Mouse (Mus musculus) CH12F3 (cell line): ENCODE data around the gene Ly86.

ENCODE experiments used
- in situ Hi-C: fragments of 300-500 bp; cut with MboI; formaldehyde crosslinking; loops from 2 replicates; pipeline ENCODE4 v1.14.3; 2020; ENCODE audit warnings: low sequenced_read_pairs

Gene Ly86

GRCm38 (mm10) chr13:37344909-37345772 lies at the start of gene Ly86:
Ly86 (plus strand) TSS chr13:37345208.
- in situ Hi-C loops = no loop called here

DNA sequence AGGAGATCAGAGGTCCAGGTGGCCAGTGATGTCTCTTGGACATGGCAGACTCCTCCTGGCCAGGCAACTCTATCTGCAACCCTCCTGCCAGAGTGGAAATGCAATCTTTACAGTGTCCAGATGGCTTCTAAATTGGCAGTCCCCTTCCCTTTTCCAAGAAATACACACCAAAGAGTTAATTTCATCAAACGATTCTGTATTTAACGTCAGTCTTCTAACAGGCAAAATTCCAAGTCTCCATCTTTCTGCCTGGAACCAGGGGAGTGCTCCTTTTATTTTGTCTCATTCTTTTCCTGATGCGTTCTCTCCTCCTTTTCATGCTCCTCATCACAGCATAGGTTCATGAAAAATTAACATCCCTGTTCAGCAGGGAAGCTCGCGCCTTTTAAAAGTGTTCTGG lies 47.1 kb upstream of the Ly86 start:
- in situ Hi-C loops = no loop called here

DNA sequence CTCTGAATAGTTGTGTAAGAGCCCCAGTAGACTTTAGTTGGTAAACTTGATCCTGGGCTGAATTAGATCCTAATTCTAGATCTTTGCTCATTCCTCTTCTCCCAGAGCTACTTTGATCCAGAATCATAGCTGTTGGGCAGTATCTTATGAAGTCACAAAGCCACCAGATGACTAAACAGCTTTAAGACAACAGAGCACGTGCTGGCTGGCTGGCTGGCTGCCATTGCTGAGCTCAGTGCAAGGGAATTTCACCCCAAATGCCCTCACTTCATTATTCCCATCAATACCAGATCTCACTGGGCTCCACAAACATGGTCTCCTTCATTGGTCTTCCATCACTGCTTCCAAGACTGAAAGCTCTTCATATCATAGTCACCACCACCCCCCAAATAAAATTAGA lies 46.2 kb upstream of the Ly86 start:
- in situ Hi-C loops = no loop called here

DNA sequence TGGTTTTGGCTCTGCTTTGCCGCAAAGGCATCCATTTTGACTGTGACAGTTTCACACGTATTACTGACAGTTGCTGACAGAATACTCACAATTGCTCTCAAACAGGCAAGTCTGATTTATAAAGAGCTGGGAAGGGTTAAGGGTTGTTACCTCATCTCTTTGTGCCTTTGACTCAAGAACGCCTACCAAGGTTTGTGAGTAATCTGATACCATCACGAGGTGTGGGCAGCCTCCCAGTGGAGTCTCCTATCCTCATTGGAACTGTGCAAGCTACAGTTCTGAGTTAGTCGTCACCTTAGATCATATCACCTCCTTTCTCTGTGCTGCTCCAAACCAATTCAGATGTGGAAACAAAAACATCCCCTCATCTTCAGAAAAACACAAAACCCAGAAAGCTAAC lies 42.1 kb upstream of the Ly86 start:
- in situ Hi-C loops = loop anchor here (25.0 kb wide), 1 partner anchor 1016 kb away; no protein-coding TSS in a partner anchor

DNA sequence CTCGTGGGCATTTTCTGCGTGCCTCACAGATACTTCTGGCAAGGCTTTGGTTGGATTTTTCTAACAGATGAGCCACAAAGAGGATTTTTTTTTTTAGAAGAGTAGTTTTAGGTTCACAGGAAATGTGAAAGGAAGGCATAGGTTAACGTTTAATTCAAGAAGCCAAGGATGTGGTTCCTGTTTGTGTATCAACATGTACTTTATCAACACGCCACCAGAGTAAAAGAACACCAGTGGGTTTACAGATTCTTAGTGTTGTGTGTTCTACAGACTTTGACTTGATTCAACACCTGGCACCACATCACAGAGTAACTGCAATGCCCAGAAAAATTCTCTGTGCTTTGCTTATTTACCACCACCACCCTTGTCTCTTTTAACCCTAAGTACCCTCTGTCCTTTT lies 37.0 kb upstream of the Ly86 start:
- in situ Hi-C loops = loop anchor here (25.0 kb wide), 1 partner anchor 1021 kb away; no protein-coding TSS in a partner anchor

DNA sequence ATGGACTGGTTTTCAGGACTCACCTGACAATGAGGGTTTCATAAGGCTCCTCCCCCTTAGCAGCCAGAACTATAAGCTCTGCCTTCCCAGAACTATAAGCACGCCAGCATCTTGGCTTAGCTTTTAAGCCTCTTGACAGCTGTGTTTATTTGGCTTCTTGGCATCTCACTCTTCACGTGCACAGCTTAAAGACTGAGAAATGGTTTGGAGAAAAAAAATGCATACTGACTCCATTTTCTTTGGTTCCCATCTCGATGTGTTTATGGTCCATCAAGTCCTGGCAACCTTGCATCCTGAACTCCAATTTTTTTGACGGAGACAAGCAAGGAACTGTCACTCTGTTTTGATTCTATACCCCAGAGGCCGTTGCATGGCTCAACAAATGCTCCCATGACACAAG lies 35.7 kb upstream of the Ly86 start:
- in situ Hi-C loops = loop anchor here (25.0 kb wide), 1 partner anchor 1022 kb away; no protein-coding TSS in a partner anchor

DNA sequence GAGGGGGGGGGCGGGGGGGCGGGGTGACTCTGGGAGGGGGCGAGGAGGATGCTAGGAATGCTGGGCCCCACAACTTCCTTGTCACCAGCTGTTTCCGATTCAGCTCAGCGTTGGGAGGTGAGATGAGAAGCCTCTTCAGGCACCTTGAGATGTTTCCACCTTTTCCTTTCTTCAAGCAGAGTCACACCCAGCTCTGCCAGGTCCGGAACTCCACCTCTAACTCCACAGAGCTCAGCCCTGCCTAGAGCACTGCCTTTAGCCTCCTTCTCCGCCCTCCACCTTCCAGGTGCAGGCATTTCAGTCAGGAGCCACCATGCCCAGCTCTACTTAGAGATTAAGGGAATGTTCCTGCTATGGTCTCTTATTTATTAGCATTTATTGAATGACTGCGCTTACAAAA lies 34.7 kb upstream of the Ly86 start:
- in situ Hi-C loops = loop anchor here (10.0 to 25.0 kb wide), 2 partner anchors 1023 to 1286 kb away; no protein-coding TSS in a partner anchor

DNA sequence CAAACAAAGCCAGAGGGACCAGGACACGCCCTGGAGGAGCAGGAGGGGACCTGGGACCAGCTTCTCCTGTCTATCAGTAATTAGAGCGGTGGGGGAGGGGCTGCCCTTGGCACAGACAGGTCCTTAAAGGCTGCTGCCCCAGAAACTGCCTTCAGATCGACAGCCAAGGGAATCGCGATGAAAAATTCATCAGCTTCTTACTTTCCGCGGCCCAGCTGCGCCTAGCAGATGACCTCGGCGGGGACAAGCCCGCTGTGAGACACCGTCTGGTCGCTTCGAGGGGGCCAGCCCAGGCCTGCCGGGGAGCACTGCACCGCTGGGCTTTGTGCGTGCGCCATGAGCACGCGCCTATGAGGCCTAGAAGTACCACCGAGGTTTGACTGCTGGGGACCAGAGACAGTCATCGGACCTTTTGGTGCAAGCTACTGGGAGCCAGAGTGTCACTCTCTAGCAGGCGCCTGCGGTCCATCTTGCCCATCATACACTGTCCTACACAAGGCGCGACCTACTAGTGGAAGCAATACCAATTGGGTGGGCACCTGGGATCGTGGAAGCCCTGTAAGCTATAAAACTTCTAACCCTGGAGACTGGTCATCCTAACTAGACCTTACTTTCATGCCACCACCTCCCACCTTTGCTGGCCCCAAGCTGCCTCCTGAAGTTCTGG lies 33.3 kb upstream of the Ly86 start:
- in situ Hi-C loops = loop anchor here (10.0 to 25.0 kb wide), 2 partner anchors 1024 to 1287 kb away; no protein-coding TSS in a partner anchor

DNA sequence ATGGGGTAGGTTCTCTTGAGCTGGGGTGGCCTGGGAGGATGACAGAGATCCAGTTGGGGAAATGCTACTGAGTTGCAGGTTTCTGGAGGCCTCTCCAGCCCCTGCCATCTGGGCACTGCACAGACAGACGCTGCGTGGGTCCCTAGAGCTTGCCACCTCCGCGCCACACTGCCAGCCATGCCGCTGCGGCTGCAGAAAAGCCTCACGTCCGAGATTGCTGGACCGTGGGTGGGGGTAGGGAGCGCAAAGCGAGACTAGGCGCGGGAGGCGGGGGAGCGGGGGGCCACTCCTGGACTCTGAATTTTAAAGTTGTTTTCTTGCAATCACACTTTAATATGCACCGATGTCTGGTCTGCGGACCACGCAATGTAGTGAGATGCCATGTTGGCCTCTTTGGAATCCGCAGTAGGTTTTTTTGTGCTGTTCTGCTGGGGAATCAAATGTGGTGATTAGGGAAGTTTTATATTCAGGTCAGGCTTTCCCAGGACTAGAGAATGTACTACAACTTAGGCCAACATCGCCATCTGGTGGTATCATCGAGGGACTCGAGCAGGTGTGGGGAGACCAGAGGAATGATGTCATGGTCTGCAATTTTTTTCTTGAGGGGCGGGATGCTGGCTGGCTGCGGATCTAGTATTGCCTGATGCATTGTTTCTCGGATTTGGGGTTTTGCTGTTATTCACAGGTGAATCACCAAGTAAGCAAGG lies 32.6 kb upstream of the Ly86 start:
- in situ Hi-C loops = loop anchor here (10.0 to 25.0 kb wide), 2 partner anchors 1025 to 1288 kb away; no protein-coding TSS in a partner anchor

DNA sequence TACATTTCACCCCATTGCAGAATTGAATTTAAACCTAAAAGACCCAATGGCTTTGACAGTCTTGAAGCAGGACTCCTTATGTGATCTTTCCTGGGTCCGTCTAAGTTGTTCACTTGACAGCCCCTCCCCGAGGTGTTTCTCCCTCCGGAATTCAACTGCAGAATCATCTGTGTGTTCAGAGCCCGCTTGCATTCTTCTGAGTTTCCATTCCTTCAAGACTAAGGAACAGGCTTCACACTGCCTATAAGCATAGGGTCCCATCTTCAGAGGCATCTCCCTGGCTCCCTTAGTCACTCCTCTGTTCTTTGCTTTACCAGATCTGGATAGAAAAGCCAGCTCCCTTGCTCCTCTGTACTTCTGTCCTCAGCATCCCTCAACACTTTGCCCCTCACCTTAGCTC lies 32.1 kb upstream of the Ly86 start:
- in situ Hi-C loops = loop anchor here (10.0 to 25.0 kb wide), 2 partner anchors 1026 to 1288 kb away; no protein-coding TSS in a partner anchor

GRCm38 (mm10) chr13:37325504-37325903 lies 19.5 kb upstream of the Ly86 start:
- in situ Hi-C loops = no loop called here

GRCm38 (mm10) chr13:37329747-37330146 lies 15.3 kb upstream of the Ly86 start:
- in situ Hi-C loops = no loop called here

- in situ Hi-C loops = no loop called here
These were observed 14.0 kb upstream of the Ly86 start for GRCm38 (mm10) chr13:37330971-37331370.

GRCm38 (mm10) chr13:37332779-37333543 lies 12.0 kb upstream of the Ly86 start:
- in situ Hi-C loops = no loop called here

- in situ Hi-C loops = no loop called here
These were observed 11.5 kb upstream of the Ly86 start for GRCm38 (mm10) chr13:37333544-37333870.

DNA sequence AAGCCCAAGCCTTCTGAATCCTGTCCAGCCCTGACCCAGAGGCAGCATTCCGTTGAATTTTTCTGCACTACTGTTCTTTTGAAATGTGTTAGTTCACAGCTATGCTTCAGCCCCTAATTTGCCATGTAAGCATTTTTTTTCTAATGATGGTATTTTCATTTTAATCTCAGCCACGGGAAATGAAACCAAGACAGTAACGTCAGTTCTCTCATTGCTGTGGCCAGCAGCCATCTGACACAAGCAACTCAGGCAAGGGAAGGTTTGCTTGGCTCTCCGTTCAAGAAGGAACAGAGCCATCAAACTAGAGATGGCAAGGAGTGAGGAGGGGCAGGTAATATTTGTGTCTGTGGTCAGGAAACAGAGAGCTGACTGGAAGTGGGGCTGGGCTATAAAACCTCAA lies 7.7 kb upstream of the Ly86 start:
- in situ Hi-C loops = no loop called here

- in situ Hi-C loops = no loop called here
These were observed 7.1 kb upstream of the Ly86 start for GRCm38 (mm10) chr13:37337871-37338270.

DNA sequence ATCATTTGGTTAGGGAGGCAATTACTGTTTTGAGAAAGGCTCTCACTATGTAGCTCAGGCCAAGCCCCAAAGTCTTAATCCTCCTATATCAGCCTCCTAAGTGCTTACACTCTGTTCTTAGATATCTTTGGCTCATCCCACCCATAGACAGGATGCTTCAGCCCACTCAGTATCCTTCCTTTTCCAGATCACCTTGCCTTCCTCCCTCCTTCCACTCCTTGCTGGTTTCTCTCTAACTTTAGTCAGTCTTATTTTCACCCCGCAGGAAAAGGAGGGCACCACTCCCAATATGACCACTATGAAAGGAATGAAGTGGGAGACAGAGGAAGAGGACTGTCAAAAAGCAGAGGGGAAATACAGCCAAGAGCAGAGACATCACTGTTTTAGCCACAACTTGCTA lies 2.2 kb upstream of the Ly86 start:
- in situ Hi-C loops = no loop called here

GRCm38 (mm10) chr13:37345823-37346222 lies 815 bp downstream of the Ly86 start:
- in situ Hi-C loops = no loop called here

GRCm38 (mm10) chr13:37347871-37348595 lies 3.0 kb downstream of the Ly86 start:
- in situ Hi-C loops = no loop called here
